Mouse (Mus musculus) stomach, postnatal 0 days (tissue): ENCODE measurements at regions not wholly inside any gene's neighbourhood (a gene's known extent, or its start where the extent isn't known, plus 50 kb on each side); places are given as distances from the start of the nearest gene placed in this dataset.

Source experiments
- ATAC-seq: fragments of 200-750 bp; cut with Nextera tagmentation; 2 replicates; pipeline ENCODE4 v1.8.0; 2017; ENCODE audit not compliant: low FRiP score, low TSS enrichment
- DNase-seq: peaks from one replicate; pipeline ENCODE4 v3.0.0-alpha.2; 2016; ENCODE audit warnings: low spot score
- H3K27ac ChIP-seq: fragments of 300-500 bp; sonication (generic); replicated peaks from 2 replicates; pipeline ENCODE4 v1.5.1; 2014; ENCODE audit warnings: mild to moderate bottlenecking, control low read depth
- H3K27me3 ChIP-seq: fragments of 300-500 bp; sonication (generic); 2 replicates; pipeline ENCODE4 v1.6.1; 2014; ENCODE audit warnings: low read length; ENCODE audit not compliant: control insufficient read depth, insufficient read depth
- H3K36me3 ChIP-seq: fragments of 300-500 bp; sonication (generic); 2 replicates; pipeline ENCODE4 v1.6.1; 2014; ENCODE audit warnings: low read length, mixed read lengths; ENCODE audit not compliant: control insufficient read depth, insufficient read depth
- H3K4me1 ChIP-seq: fragments of 300-500 bp; sonication (generic); replicated peaks from 2 replicates; pipeline ENCODE4 v1.6.1; 2014; ENCODE audit warnings: antibody characterized with exemption; ENCODE audit not compliant: control insufficient read depth, insufficient read depth
- H3K4me2 ChIP-seq: fragments of 300-500 bp; sonication (generic); replicated peaks from 2 replicates; pipeline ENCODE4 v1.6.1; 2014; ENCODE audit warnings: low read depth, mild to moderate bottlenecking, control low read depth, moderate library complexity
- H3K4me3 ChIP-seq: fragments of 300-500 bp; sonication (generic); 2 replicates; pipeline ENCODE4 v1.5.1; 2014; ENCODE audit warnings: low read depth, low read length, control low read depth
- H3K9ac ChIP-seq: fragments of 300-500 bp; sonication (generic); 2 replicates; pipeline ENCODE4 v1.6.1; 2014; ENCODE audit warnings: mild to moderate bottlenecking, low read length, control low read depth, mixed read lengths
- H3K9me3 ChIP-seq: fragments of 300-500 bp; sonication (generic); 2 replicates; pipeline ENCODE4 v1.6.1; 2016; ENCODE audit warnings: low read length; ENCODE audit not compliant: control insufficient read depth
- CTCF ChIP-seq: IDR thresholded peaks from 2 replicates; pipeline ENCODE4 v1.5.1; 2016; ENCODE audit warnings: antibody characterized with exemption, low read depth, mild to moderate bottlenecking, moderate library complexity
- EP300 ChIP-seq: optimal IDR thresholded peaks from 2 replicates; pipeline ENCODE3; 2016; ENCODE audit warnings: antibody characterized with exemption
- WGBS: fragments of 180-500 bp; shearing (Covaris S2); extraction: QIAGEN DNeasy Blood & Tissue Kit; methylation state at CpG from one replicate; pipeline ENCODE4 v1.1.7; 2014; 5-methylcytosine and 5-hydroxymethylcytosine counted together

DNA sequence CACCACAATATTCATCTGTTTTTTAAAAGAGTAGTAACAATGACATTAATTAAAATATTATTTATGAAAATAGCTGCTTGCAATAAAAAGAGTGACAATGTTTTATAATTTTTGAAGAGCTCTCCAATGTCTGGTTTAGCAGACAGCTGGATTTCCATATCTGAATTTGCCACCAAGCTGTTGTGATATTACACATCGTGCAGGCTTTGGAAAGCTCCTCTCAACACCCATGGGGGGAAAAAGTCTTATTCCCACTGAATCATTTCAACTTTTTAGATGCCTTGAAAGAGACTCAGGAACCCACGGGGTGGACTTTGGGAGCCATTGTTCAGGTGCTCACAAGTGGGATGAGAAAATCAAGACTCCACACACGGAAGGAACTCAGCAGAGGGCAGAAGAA, 106.6 kb upstream of the Klf13 start:
- TF ChIP-seq CTCF (no peak), EP300 (no peak)
- no peaks in the 10 kb centered on the region for H3K27me3 ChIP-seq
- DNase-seq (no peak), ATAC-seq (no peak)
- H3K36me3 ChIP-seq, result no peaks in the 10 kb centered on the region
- H3K9me3 ChIP-seq, result no peaks in the 10 kb centered on the region
- no peak overlapping the region for H3K9ac ChIP-seq
- H3K4me2 ChIP-seq, result no peak overlapping the region
- H3K4me1 ChIP-seq, result 0 out of 2 replicates have a peak, but pooled peaks cover 5% of the 10 kb centered on the region
- 75% methylated on average over 3 of the region's 3 CpGs for WGBS
- H3K4me3 ChIP-seq, result no peak overlapping the region
- H3K27ac ChIP-seq, result no peak overlapping the region

DNA sequence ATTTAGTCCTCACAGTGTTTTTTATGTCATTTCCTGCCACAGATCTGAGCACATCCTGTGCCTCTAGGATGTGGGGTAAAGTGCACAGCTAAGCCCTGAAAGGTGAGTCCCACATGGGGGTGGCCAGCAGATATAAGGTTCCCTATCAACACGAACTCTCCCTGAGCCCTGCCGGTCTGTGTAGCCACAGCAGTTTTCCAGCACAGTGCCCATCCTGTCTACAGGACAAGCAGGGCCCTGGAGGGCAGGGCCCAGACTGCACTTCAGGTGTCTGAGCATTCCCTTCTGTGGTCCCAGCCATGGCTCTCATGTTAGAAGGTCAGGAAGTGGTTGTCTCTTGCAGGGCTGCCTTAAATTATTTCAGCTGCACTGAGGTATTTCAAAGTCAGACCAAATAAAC, 104.3 kb upstream of the Klf13 start:
- Histone ChIP-seq H3K9ac (no peak overlapping the region), H3K27ac (no peak overlapping the region), H3K4me1 (no peaks in the 10 kb centered on the region), H3K4me2 (no peak overlapping the region), H3K36me3 (no peaks in the 10 kb centered on the region), H3K27me3 (no peaks in the 10 kb centered on the region), H3K4me3 (no peak overlapping the region), H3K9me3 (no peaks in the 10 kb centered on the region)
- no peak for DNase-seq
- 47% methylated on average over 2 of the region's 2 CpGs for WGBS
- ATAC-seq, result no peak
- no peak for TF ChIP-seq EP300
- no peak for TF ChIP-seq CTCF

DNA sequence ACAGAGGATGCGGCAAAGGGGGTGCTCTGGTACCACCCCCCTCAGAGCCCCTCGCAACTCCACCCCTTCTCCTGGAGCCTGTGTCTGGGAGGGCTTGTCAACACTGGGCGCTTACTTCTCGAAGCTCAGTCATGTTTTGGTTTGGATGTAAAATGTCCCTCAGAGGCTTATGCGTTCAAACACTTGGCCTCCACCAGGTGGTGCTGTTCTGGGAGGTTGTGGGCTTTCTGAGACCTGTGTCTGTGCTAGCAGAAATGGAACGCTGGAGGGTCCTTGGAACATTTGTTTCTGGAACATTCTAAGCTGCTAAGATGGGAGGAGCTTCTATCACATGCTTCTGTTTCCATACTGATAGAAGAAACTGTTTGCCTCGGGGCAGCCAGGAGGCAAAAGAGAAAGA, 102.6 kb upstream of the Klf13 start:
- WGBS, result 93% methylated on average over 7 of the region's 7 CpGs
- no peaks in the 10 kb centered on the region for H3K4me1 ChIP-seq

DNA sequence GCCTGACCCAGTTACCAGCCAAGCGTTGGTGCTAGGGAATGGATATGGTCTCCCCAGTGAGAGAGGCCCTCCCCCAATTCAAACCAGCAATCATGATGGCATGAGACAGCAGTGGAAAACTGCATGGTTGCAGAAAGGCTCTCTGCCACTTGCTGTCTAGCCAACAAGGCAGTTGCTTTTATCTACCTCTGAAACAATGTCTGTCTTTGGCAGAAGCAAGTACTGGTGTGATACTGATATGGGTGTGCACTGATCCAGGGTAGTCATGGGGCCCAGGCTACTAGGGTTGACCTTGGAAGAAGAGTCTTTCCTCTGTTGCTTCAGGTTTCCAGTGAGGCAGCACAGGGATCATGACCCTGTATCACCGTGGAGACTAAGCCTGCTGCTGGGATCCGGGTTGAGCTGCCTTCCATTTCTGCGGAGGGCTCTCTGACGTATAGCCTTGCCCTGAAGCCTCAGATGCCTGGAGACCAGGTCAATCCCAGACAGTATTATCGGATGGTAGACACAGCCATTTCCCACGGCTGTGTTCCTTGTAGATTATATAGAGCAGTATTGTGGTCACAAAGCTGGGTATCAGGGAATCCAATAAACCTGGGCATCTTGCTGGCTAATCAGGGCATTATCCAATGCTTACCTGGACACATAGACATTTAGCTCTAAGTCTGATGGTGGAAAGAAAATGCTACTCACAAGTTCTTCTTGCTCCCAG, 101.5 kb upstream of the Klf13 start:
- DNase-seq (no peak), ATAC-seq (no peak)
- Histone ChIP-seq H3K4me3 (no peak overlapping the region), H3K27me3 (no peaks in the 10 kb centered on the region), H3K4me1 (no peaks in the 10 kb centered on the region), H3K27ac (no peak overlapping the region), H3K4me2 (no peak overlapping the region), H3K9me3 (no peaks in the 10 kb centered on the region), H3K9ac (no peak overlapping the region), H3K36me3 (no peaks in the 10 kb centered on the region)
- TF ChIP-seq EP300, result no peak
- TF ChIP-seq CTCF, result no peak
- WGBS, result 73% methylated on average over 7 of the region's 7 CpGs

More for the DNA sequence above, 102.6 kb upstream of the Klf13 start:
- TF ChIP-seq CTCF (no peak), EP300 (no peak)
- no peak overlapping the region for H3K27ac ChIP-seq
- no peak for DNase-seq
- H3K9ac ChIP-seq, result no peak overlapping the region
- H3K9me3 ChIP-seq, result no peaks in the 10 kb centered on the region
- H3K4me3 ChIP-seq, result no peak overlapping the region
- no peaks in the 10 kb centered on the region for H3K27me3 ChIP-seq
- H3K4me2 ChIP-seq, result no peak overlapping the region
- no peaks in the 10 kb centered on the region for H3K36me3 ChIP-seq
- ATAC-seq, result no peak

DNA sequence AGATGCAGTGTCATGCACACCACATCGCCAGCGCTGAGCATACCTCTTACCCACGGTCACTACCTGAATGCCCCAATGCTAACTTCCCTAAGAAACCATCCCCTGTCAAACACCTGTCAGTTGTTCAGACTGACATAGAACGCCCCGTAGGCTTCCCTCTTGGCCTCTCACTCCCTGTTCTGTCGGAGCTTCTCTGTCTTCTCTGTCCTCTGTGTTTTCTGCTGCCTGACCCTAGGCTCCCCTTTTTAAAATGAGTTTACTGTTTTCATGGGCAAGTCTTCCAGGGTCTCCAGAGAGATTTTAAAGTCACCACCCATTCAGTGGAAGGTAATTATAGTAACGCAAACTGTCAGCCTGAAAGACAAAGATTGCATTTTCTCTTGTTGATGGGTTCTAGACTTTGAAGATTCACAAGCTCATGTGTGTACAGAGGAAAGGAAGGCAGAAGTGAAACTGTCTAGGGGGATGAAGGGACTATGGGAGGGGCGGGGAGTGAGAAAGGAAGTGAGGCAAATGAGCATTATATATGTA, 99.1 kb upstream of the Klf13 start:
- no peaks in the 10 kb centered on the region for H3K9me3 ChIP-seq
- ATAC-seq (no peak), DNase-seq (no peak)
- no peak overlapping the region for H3K4me3 ChIP-seq
- no peak overlapping the region for H3K27ac ChIP-seq
- H3K36me3 ChIP-seq, result no peaks in the 10 kb centered on the region
- no peaks in the 10 kb centered on the region for H3K4me1 ChIP-seq
- H3K27me3 ChIP-seq, result no peaks in the 10 kb centered on the region
- WGBS, result 78% methylated on average over 8 of the region's 8 CpGs
- H3K9ac ChIP-seq, result no peak overlapping the region
- TF ChIP-seq CTCF (no peak), EP300 (no peak)
- no peak overlapping the region for H3K4me2 ChIP-seq

DNA sequence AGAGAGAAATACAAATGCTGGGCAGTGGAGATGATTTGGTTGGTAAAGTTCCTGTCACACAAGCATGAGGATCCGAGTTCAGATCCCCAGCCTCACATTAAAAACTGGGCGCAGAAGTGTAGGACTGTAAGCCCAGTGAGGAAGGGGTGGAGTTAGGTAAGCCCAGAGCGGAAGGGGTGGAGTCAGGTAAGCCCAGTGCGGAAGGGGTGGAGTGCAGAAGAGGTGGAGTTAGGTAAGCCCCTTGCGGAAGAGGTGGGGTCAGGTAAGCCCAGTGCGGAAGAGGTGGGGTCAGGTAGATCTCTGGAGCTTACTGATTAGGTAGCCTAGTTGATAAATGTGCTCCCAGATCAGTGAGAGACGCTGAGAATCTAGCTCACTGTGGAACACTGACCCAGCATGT, 97.4 kb upstream of the Klf13 start:
- no peaks in the 10 kb centered on the region for H3K9me3 ChIP-seq
- DNase-seq (no peak), ATAC-seq (no peak)
- no peaks in the 10 kb centered on the region for H3K36me3 ChIP-seq
- H3K4me2 ChIP-seq, result no peak overlapping the region
- 81% methylated on average over 7 of the region's 7 CpGs for WGBS
- no peaks in the 10 kb centered on the region for H3K4me1 ChIP-seq
- H3K4me3 ChIP-seq, result no peak overlapping the region
- no peaks in the 10 kb centered on the region for H3K27me3 ChIP-seq
- TF ChIP-seq CTCF, result no peak
- TF ChIP-seq EP300, result no peak
- H3K9ac ChIP-seq, result no peak overlapping the region
- H3K27ac ChIP-seq, result no peak overlapping the region
